Mouse (Mus musculus): Measurements from ENCODE around the gene Stard9. TPM values are rescaled to one million over a fixed set of nuclear protein-coding genes. Genes with fewer than 3 reads are reported as not detected.

Gene Stard9
- polyA plus RNA-seq, 1 experiment: 11.5 TPM

DNA sequence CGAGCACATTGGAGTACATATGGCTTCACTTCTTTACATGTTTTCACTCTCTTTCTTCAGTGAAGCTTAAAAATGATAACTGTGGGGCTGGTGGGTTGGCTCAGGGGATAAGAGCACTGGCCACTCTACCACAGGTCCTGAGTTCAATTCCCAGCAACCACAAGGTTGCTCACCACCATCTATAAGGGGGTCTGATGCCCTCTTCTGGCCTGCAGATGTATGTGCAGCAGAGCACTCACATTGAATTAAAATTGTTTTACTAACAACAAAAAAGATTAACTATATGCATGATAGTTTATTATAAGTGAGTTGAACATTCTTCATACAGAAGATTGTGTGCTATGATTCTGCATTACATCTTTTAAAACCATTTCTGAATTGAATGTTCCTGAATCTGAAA is 9.4 kb upstream of the Stard9 start:
- TF ChIP-seq CTCF (IDR thresholded peaks at IDR 0.05; ENCODE audit: borderline replicate concordance, insufficient read depth, low read length): no peak
- no peak for TF ChIP-seq POLR2A (IDR thresholded peaks at IDR 0.05; ENCODE audit: low read depth, low read length)

GRCm38 (mm10) chr2:120622920-120623319 is 6.0 kb upstream of the Stard9 start:
- Histone ChIP-seq H3K4me1 (ENCODE audit: control insufficient read depth, insufficient read depth, low read length) (no peaks in the 10 kb centered on the region), H3K27ac (ENCODE audit: insufficient read depth, low read length) (no peak overlapping the region), H3K4me3 (ENCODE audit: insufficient read depth, low read length) (no peak overlapping the region)
- TF ChIP-seq POLR2A (IDR thresholded peaks at IDR 0.05; ENCODE audit: low read depth, low read length) (no peak), CTCF (IDR thresholded peaks at IDR 0.05; ENCODE audit: borderline replicate concordance, insufficient read depth, low read length) (no peak)

More for the DNA sequence above, 9.4 kb upstream of the Stard9 start:
- Histone ChIP-seq H3K27ac (ENCODE audit: insufficient read depth, low read length) (no peak overlapping the region), H3K4me1 (ENCODE audit: control insufficient read depth, insufficient read depth, low read length) (no peaks in the 10 kb centered on the region), H3K4me3 (ENCODE audit: insufficient read depth, low read length) (no peak overlapping the region)

- TF ChIP-seq POLR2A (IDR thresholded peaks at IDR 0.05; ENCODE audit: low read depth, low read length): no peak
- TF ChIP-seq CTCF (IDR thresholded peaks at IDR 0.05; ENCODE audit: borderline replicate concordance, insufficient read depth, low read length): no peak
- Histone ChIP-seq H3K4me1 (ENCODE audit: control insufficient read depth, insufficient read depth, low read length) (0 out of 2 replicates have a peak, but pooled peaks cover 5% of the 10 kb centered on the region), H3K4me3 (ENCODE audit: insufficient read depth, low read length) (peak overlapping the region; percentile 20; the same call in 1 of the 2 replicates), H3K27ac (ENCODE audit: insufficient read depth, low read length) (no peak overlapping the region)
These were observed 650 bp upstream of the Stard9 start for GRCm38 (mm10) chr2:120628076-120628865.

- Histone ChIP-seq H3K4me3 (ENCODE audit: insufficient read depth, low read length) (no peak overlapping the region), H3K27ac (ENCODE audit: insufficient read depth, low read length) (no peak overlapping the region), H3K4me1 (ENCODE audit: control insufficient read depth, insufficient read depth, low read length) (0 out of 2 replicates have a peak, but pooled peaks cover 5% of the 10 kb centered on the region)
- TF ChIP-seq POLR2A (IDR thresholded peaks at IDR 0.05; ENCODE audit: low read depth, low read length): no peak
- TF ChIP-seq CTCF (IDR thresholded peaks at IDR 0.05; ENCODE audit: borderline replicate concordance, insufficient read depth, low read length): no peak
These were observed 1.3 kb downstream of the Stard9 start for GRCm38 (mm10) chr2:120630246-120630645.

GRCm38 (mm10) chr2:120630655-120631054 is 1.7 kb downstream of the Stard9 start:
- no peak overlapping the region for H3K27ac ChIP-seq (ENCODE audit: insufficient read depth, low read length)
- TF ChIP-seq POLR2A (IDR thresholded peaks at IDR 0.05; ENCODE audit: low read depth, low read length) (no peak), CTCF (IDR thresholded peaks at IDR 0.05; ENCODE audit: borderline replicate concordance, insufficient read depth, low read length) (no peak)
- H3K4me1 ChIP-seq (ENCODE audit: control insufficient read depth, insufficient read depth, low read length): 0 out of 2 replicates have a peak, but pooled peaks cover 5% of the 10 kb centered on the region
- H3K4me3 ChIP-seq (ENCODE audit: insufficient read depth, low read length): no peak overlapping the region

GRCm38 (mm10) chr2:120631521-120631920 is 2.6 kb downstream of the Stard9 start:
- Histone ChIP-seq H3K4me3 (ENCODE audit: insufficient read depth, low read length) (no peak overlapping the region), H3K4me1 (ENCODE audit: control insufficient read depth, insufficient read depth, low read length) (0 out of 2 replicates have a peak, but pooled peaks cover 5% of the 10 kb centered on the region)
- TF ChIP-seq POLR2A (IDR thresholded peaks at IDR 0.05; ENCODE audit: low read depth, low read length): no peak
- TF ChIP-seq CTCF (IDR thresholded peaks at IDR 0.05; ENCODE audit: borderline replicate concordance, insufficient read depth, low read length): no peak

DNA sequence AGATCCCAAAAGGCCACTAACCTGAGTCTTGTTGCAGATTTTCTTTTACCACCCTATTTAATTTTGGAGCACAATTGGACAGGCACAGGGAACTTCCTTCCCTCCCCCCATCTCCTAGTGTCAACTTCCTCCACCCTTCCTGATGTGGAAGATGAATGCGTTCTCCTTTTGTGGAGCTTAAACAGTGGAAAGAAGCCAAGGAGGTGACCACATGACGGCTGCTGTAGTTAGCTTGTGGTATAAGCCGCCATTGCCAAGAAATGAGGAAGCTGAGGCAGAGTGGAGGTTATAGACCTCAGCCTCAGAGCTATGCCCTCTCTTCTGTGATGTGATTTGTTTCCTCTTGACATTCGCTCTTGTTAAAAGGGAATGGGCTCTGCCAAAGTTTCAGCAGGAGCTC is 3.0 kb downstream of the Stard9 start:
- Histone ChIP-seq H3K4me1 (ENCODE audit: control insufficient read depth, insufficient read depth, low read length) (0 out of 2 replicates have a peak, but pooled peaks cover 5% of the 10 kb centered on the region), H3K27ac (ENCODE audit: insufficient read depth, low read length) (no peak overlapping the region), H3K4me3 (ENCODE audit: insufficient read depth, low read length) (no peak overlapping the region)
- no peak for TF ChIP-seq CTCF (IDR thresholded peaks at IDR 0.05; ENCODE audit: borderline replicate concordance, insufficient read depth, low read length)
- TF ChIP-seq POLR2A (IDR thresholded peaks at IDR 0.05; ENCODE audit: low read depth, low read length): no peak

More at GRCm38 (mm10) chr2:120631521-120631920, 2.6 kb downstream of the Stard9 start:
- H3K27ac ChIP-seq (ENCODE audit: insufficient read depth, low read length): no peak overlapping the region

- Histone ChIP-seq H3K4me3 (ENCODE audit: insufficient read depth, low read length) (no peak overlapping the region), H3K27ac (ENCODE audit: insufficient read depth, low read length) (no peak overlapping the region), H3K4me1 (ENCODE audit: control insufficient read depth, insufficient read depth, low read length) (no peaks in the 10 kb centered on the region)
- no peak for TF ChIP-seq CTCF (IDR thresholded peaks at IDR 0.05; ENCODE audit: borderline replicate concordance, insufficient read depth, low read length)
- TF ChIP-seq POLR2A (IDR thresholded peaks at IDR 0.05; ENCODE audit: low read depth, low read length): no peak
These were observed 11.9 kb downstream of the Stard9 start for GRCm38 (mm10) chr2:120640835-120641234.

DNA sequence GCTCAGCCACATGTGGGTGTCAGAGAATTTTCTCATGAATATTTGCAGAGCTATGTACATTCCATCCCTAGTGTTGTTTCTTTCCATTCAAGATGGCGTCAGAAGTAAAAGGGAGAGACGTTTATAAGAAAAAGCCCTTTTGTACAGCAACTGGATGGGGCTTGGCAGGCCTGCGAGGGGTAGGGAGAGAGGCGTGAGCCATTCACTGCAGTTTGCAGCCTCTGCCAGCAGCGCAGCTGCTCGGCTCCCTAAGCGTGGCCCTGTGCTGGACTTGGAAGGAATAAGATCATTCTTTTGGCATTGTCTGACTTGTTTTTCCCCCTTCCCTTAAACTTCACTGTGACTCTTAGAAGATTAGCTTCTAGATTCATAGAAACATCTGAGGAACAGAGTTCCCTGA is 14.9 kb downstream of the Stard9 start:
- Histone ChIP-seq H3K4me1 (ENCODE audit: control insufficient read depth, insufficient read depth, low read length) (no peaks in the 10 kb centered on the region; the same call in 1 of the 2 replicates), H3K4me3 (ENCODE audit: insufficient read depth, low read length) (no peak overlapping the region), H3K27ac (ENCODE audit: insufficient read depth, low read length) (peak overlapping the region; percentile 56)
- TF ChIP-seq CTCF (IDR thresholded peaks at IDR 0.05; ENCODE audit: borderline replicate concordance, insufficient read depth, low read length): no peak
- TF ChIP-seq POLR2A (IDR thresholded peaks at IDR 0.05; ENCODE audit: low read depth, low read length): no peak

- H3K4me3 ChIP-seq (ENCODE audit: insufficient read depth, low read length): no peak overlapping the region
- TF ChIP-seq CTCF (IDR thresholded peaks at IDR 0.05; ENCODE audit: borderline replicate concordance, insufficient read depth, low read length) (no peak), POLR2A (IDR thresholded peaks at IDR 0.05; ENCODE audit: low read depth, low read length) (no peak)
- peaks cover 2% of the 10 kb centered on the region for H3K4me1 ChIP-seq (ENCODE audit: control insufficient read depth, insufficient read depth, low read length)
- H3K27ac ChIP-seq (ENCODE audit: insufficient read depth, low read length): peak overlapping the region; percentile 51
These were observed 17.9 kb downstream of the Stard9 start for GRCm38 (mm10) chr2:120646777-120647176.

Data from embryonic fibroblast, embryonic 13.5 days (primary cell).